Comparison of ENCODE assay signal across 8 mouse cellular contexts in the genomic region with DNA sequence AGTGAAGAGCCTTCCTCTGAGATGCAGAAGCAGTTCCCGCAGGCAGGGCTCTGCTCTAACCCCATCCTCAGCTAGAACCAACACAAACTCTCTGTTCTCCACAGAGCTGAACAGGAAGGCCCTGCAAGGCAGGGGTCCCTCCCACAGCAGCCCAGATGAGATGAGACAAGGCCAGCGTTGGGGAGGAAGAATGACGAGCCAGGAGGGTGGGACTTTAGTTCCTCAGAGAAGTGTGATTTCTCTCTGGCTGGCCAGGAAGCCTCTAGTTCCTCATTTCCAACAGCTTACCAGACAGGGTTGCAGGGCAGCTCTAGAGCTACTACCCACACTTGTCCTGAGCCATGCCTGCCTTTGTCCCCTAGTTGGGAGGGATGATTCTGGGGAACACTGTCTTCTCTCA. TPM values are rescaled to one million over a fixed set of nuclear protein-coding genes. Genes with fewer than 3 reads are reported as not detected.
DNase-seq lines count a peak whose midpoint lies in the region; ATAC-seq and TF ChIP-seq lines count a peak whose summit lies in the region.

No protein-coding gene starts in this region.

- peak overlapping the region; percentile 53 for H3K27ac ChIP-seq in intestine, embryonic 16.5 days (ENCODE audit: low read length)
- no peak overlapping the region; the same call in 1 of the 2 replicates for H3K27ac ChIP-seq in intestine, postnatal 0 days (ENCODE audit: low read depth, low read length)
- peak overlapping the region; percentile 59 for H3K27ac ChIP-seq in brown adipose tissue, adult 24 weeks (replicated peaks; ENCODE audit: low read depth, low read length)
- peak overlapping the region; percentile 83 for H3K27ac ChIP-seq in lung, embryonic 15.5 days
- peak overlapping the region; percentile 76 for H3K27ac ChIP-seq in stomach, postnatal 0 days (replicated peaks)

- TF ChIP-seq CTCF in intestine, postnatal 0 days (IDR thresholded peaks at IDR 0.05; ENCODE audit: low read depth): no peak
- no peak for TF ChIP-seq CTCF in stomach, postnatal 0 days (IDR thresholded peaks at IDR 0.05; ENCODE audit: low read depth)

- H3K36me3 ChIP-seq in intestine, embryonic 16.5 days (ENCODE audit: control insufficient read depth, insufficient read depth, low read length): no peaks in the 10 kb centered on the region; the same call in 1 of the 2 replicates
- no peaks in the 10 kb centered on the region for H3K36me3 ChIP-seq in intestine, postnatal 0 days (ENCODE audit: control insufficient read depth, insufficient read depth)
- 0 out of 2 replicates have a peak, but pooled peaks cover 2% of the 10 kb centered on the region for H3K36me3 ChIP-seq in lung, embryonic 15.5 days
- H3K36me3 ChIP-seq in stomach, postnatal 0 days (ENCODE audit: control insufficient read depth, insufficient read depth, low read length): 0 out of 2 replicates have a peak, but pooled peaks cover 4% of the 10 kb centered on the region

- no peak overlapping the region for H3K4me3 ChIP-seq in intestine, embryonic 16.5 days (ENCODE audit: low read length)
- no peak overlapping the region for H3K4me3 ChIP-seq in intestine, postnatal 0 days (ENCODE audit: low read depth, low read length)
- no peak overlapping the region for H3K4me3 ChIP-seq in brown adipose tissue, adult 24 weeks (ENCODE audit: insufficient read depth, low read depth, low read length)
- H3K4me3 ChIP-seq in lung, embryonic 15.5 days: no peak overlapping the region
- no peak overlapping the region for H3K4me3 ChIP-seq in stomach, postnatal 0 days (ENCODE audit: low read depth, low read length)

- no peak overlapping the region for H3K4me2 ChIP-seq in intestine, embryonic 16.5 days (ENCODE audit: low read depth, low read length)
- H3K4me2 ChIP-seq in intestine, postnatal 0 days (replicated peaks; ENCODE audit: low read depth): no peak overlapping the region
- H3K4me2 ChIP-seq in lung, embryonic 15.5 days: no peak overlapping the region
- H3K4me2 ChIP-seq in stomach, postnatal 0 days (replicated peaks; ENCODE audit: low read depth): no peak overlapping the region

- WGBS in intestine, embryonic 16.5 days: 35% methylated on average over 3 of the region's 3 CpGs
- 39% methylated on average over 3 of the region's 3 CpGs for WGBS in intestine, postnatal 0 days
- 29% methylated on average over 3 of the region's 3 CpGs for WGBS in lung, embryonic 15.5 days
- WGBS in stomach, postnatal 0 days: 37% methylated on average over 3 of the region's 3 CpGs

- H3K9me3 ChIP-seq in intestine, embryonic 16.5 days (ENCODE audit: control insufficient read depth, low read length): peaks cover 12% of the 10 kb centered on the region
- H3K9me3 ChIP-seq in intestine, postnatal 0 days (ENCODE audit: control insufficient read depth): 0 out of 2 replicates have a peak, but pooled peaks cover 10% of the 10 kb centered on the region
- no peaks in the 10 kb centered on the region for H3K9me3 ChIP-seq in lung, embryonic 15.5 days
- H3K9me3 ChIP-seq in stomach, postnatal 0 days (ENCODE audit: control insufficient read depth, low read length): no peaks in the 10 kb centered on the region; the same call in 1 of the 2 replicates

- no peak for TF ChIP-seq EP300 in stomach, postnatal 0 days (optimal IDR thresholded peaks at IDR 0.05)

- no peak overlapping the region for H3K9ac ChIP-seq in intestine, embryonic 16.5 days (ENCODE audit: low read depth, low read length)
- H3K9ac ChIP-seq in intestine, postnatal 0 days (ENCODE audit: low read depth, low read length): no peak overlapping the region
- H3K9ac ChIP-seq in lung, embryonic 15.5 days: no peak overlapping the region
- no peak overlapping the region for H3K9ac ChIP-seq in stomach, postnatal 0 days (ENCODE audit: low read length)

- H3K27me3 ChIP-seq in intestine, embryonic 16.5 days (replicated peaks; ENCODE audit: control insufficient read depth, insufficient read depth, low read length): no peaks in the 10 kb centered on the region
- H3K27me3 ChIP-seq in intestine, postnatal 0 days (replicated peaks; ENCODE audit: control insufficient read depth, insufficient read depth, low read length): no peaks in the 10 kb centered on the region
- no peaks in the 10 kb centered on the region for H3K27me3 ChIP-seq in lung, embryonic 15.5 days
- H3K27me3 ChIP-seq in stomach, postnatal 0 days (ENCODE audit: control insufficient read depth, insufficient read depth, low read length): no peaks in the 10 kb centered on the region

- no peak for DNase-seq in stomach, postnatal 0 days (ENCODE audit: low spot score)
- no peak for DNase-seq in adipocyte (ENCODE audit: low spot score)
- no peak for DNase-seq in frontal cortex, postnatal 10 days (ENCODE audit: low spot score in 2 of 2)

- no peak for ATAC-seq in intestine, embryonic 16.5 days
- no peak for ATAC-seq in intestine, postnatal 0 days
- ATAC-seq in hematopoietic stem cell, adult 5-6 weeks (replicated peaks in 1 of 2; ENCODE audit: insufficient read depth in 1 of 2, low FRiP score in 2 of 2, low TSS enrichment in 1 of 2, low read depth in 1 of 2, poor library complexity in 2 of 2, severe bottlenecking in 2 of 2): peak; percentile 96 to 97
- peak; percentile 82 for ATAC-seq in lung, embryonic 15.5 days (ENCODE audit: borderline replicate concordance, extremely low read depth, low FRiP score, low TSS enrichment)
- no peak; the same call in 1 of the 2 replicates for ATAC-seq in stomach, postnatal 0 days (ENCODE audit: low FRiP score, low TSS enrichment)

- H3K4me1 ChIP-seq in intestine, embryonic 16.5 days (ENCODE audit: control insufficient read depth, insufficient read depth, low read length): peaks cover 29% of the 10 kb centered on the region
- no peaks in the 10 kb centered on the region; the same call in 1 of the 2 replicates for H3K4me1 ChIP-seq in intestine, postnatal 0 days (replicated peaks; ENCODE audit: control insufficient read depth, insufficient read depth, low read length)
- H3K4me1 ChIP-seq in brown adipose tissue, adult 24 weeks (ENCODE audit: control insufficient read depth, insufficient read depth, insufficient read length, low read length): peaks cover 24% of the 10 kb centered on the region
- H3K4me1 ChIP-seq in lung, embryonic 15.5 days: peaks cover 54% of the 10 kb centered on the region
- H3K4me1 ChIP-seq in stomach, postnatal 0 days (replicated peaks; ENCODE audit: control insufficient read depth, insufficient read depth): peaks cover 10% of the 10 kb centered on the region

RNA-seq across cellular contexts. Expression of gene Traf5, which starts 14.0 kb away (rescaled TPM):
- polyA plus RNA-seq in intestine, embryonic 16.5 days (2015; fragmentation: Nextera tagmentation; extraction: Ambion mirVana): 17.5 and 20.7 TPM in 2 replicates
- polyA plus RNA-seq in intestine, postnatal 0 days (2015; fragmentation: Nextera tagmentation; extraction: Ambion mirVana): 10.3 and 10.4 TPM in 2 replicates
- polyA plus RNA-seq in brown adipose tissue, adult 24 weeks (2012; ENCODE audit: insufficient read depth, insufficient read length, missing spikeins): 1.5 and 3.1 TPM in 2 replicates
- total RNA-seq in hematopoietic stem cell, adult 5-6 weeks (2017): 16.1 and 21.1 TPM in 2 replicates
- polyA plus RNA-seq in lung, embryonic 15.5 days (2015; fragmentation: Nextera tagmentation; extraction: Ambion mirVana): 22.0 and 22.4 TPM in 2 replicates
- 16.6 and 17.7 TPM in 2 replicates for polyA plus RNA-seq in stomach, postnatal 0 days (2015; fragmentation: Nextera tagmentation; extraction: Ambion mirVana)

RNA-seq across cellular contexts. Expression of gene Rcor3, which starts 59.5 kb away (rescaled TPM):
- polyA plus RNA-seq in intestine, embryonic 16.5 days (2015; fragmentation: Nextera tagmentation; extraction: Ambion mirVana): 22.3 and 24.8 TPM in 2 replicates
- 16.8 and 17.9 TPM in 2 replicates for polyA plus RNA-seq in intestine, postnatal 0 days (2015; fragmentation: Nextera tagmentation; extraction: Ambion mirVana)
- polyA plus RNA-seq in brown adipose tissue, adult 24 weeks (2012; ENCODE audit: insufficient read depth, insufficient read length, missing spikeins): 16.6 and 19.4 TPM in 2 replicates
- 19.6 and 26.6 TPM in 2 replicates for total RNA-seq in hematopoietic stem cell, adult 5-6 weeks (2017)
- polyA plus RNA-seq in lung, embryonic 15.5 days (2015; fragmentation: Nextera tagmentation; extraction: Ambion mirVana): 26.8 and 29.3 TPM in 2 replicates
- 16.5 and 16.9 TPM in 2 replicates for polyA plus RNA-seq in stomach, postnatal 0 days (2015; fragmentation: Nextera tagmentation; extraction: Ambion mirVana)

Comparison
In these comparisons a context has a peak if more than half of its experiments do, and no peak if none do; other contexts are left out.
1. ATAC-seq: peak in hematopoietic stem cell, adult 5-6 weeks (2 of 2) and lung, embryonic 15.5 days (single experiment); none in intestine, embryonic 16.5 days (single experiment), intestine, postnatal 0 days (single experiment) and stomach, postnatal 0 days (single experiment).